Mouse (Mus musculus) cerebellum, adult 11 months (tissue): ENCODE results near the gene Lrp1.
"Not testable (repeated sequence)": the region's sequence is repeated elsewhere in the genome, so short reads cannot be mapped to it uniquely, and the experiment has no call there.

Source experiments
- DNase-seq: peaks from one replicate; pipeline ENCODE4 v3.0.0; 2022

Lrp1 gene

GRCm38 (mm10) chr10:127620406-127621190 lies at the start of gene Lrp1:
Lrp1 (minus strand) TSS chr10:127621148.
- peak; percentile 68 for DNase-seq

DNA sequence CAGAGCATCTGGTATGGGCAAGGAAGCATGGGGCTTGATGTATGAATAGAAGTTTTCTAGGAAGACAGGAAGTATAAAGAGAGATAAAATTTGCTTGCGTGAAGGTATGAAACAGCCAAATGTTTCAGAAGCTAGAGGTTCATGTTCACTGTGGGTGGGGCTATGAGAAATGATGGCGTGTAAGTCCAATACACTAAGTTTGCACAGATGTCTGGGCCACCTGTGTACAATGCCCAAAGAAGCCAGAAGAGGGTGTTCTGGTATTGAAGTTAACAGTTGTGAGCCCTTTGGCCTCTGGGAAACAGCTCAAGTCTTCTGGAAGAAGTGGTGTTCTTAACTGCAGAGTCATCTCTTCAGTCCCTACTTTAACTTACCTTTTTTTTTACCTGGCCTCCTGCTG lies 49.2 kb upstream of the Lrp1 start:
- DNase-seq, result no peak

- DNase-seq, result no peak
Observed at GRCm38 (mm10) chr10:127669170-127669569, 48.2 kb upstream of the Lrp1 start.

- peak; percentile 66 for DNase-seq
Observed at GRCm38 (mm10) chr10:127668093-127669050, 47.4 kb upstream of the Lrp1 start, which contains the start of gene Nab2. Nab2 (minus strand) TSS chr10:127668568.

- DNase-seq, result peak; percentile 67
Observed at GRCm38 (mm10) chr10:127667269-127668092, 46.5 kb upstream of the Lrp1 start.

DNA sequence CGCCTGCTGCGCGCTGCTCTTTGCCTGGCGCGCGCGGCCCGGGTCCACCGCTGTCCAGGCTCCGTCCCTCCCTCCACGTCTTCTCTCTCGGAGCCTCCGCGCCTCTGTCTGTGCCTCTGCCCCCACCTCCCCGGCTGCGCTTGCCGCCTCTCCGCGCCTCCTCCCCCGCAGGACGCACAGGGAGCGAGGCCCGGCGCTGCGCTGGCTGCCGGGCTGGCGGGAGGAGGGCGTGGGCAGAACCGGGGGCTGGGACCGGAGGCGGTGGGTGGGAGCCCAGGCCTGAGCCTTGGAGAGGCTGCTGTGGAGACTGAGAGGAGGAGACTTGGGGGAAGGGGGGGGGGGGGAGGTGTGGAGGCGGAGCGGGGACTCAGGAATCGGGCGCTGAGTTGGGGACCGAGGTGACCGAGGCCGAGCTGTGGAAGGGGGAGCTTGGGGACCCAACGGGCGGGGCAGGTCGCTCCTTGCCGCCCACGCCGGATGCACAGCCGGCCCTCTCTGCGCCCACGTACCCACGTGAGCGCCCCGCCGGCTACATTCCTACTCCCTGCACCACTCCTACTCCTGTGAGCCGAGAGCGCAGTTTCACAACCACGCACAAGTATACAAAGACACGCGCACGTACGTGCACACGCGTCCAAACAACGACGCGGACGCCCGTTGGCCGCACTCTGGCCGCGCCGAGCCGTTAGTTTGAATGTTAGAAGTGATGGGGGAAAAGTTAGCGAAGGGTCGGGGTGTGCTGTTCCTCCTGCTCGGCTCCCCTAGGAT lies 45.7 kb upstream of the Lrp1 start, which contains the start of gene Nemp1:
Nemp1 (plus strand) TSS at position 401 of the 768 bp plus-strand sequence.
- peak; percentile 84 for DNase-seq

DNA sequence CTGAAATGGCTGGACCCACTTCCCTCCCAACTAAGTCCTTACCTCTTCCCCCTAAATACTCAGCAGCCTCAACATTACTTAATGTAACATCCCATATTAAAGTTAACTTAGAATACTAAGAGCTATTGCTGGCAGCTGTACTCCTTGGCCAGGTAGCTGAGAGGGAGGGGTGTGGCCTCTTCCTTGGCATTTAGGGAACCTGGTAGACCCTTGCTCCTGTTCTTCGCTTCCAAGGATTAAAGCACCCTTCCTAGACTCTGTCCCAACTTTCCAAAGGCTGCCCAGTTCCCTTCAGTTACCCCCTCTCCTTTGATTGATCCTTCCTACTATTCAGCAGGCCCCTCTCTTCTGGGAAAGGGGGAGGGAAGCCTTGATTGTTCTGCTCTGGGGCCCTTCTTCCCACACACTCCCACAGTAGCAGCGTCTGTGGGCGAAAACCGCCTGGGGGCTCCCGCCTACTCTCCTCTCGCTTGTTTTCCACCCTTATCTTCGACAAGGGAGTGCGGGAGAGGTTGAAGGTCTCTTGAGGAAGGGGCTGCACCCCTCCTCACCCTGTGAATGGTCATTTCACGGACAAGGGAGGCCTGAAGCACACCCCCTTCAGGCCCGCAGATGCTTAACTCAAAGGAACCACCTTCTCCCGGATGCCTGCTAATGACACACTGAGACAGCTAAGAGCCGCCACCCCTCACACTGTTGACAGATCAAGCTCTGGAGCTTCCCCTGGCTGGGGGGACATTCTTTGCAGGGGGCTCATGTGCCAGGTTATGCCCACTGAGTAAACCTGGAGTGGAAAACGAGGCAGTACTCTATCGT lies 44.6 kb upstream of the Lrp1 start:
- no peak for DNase-seq

GRCm38 (mm10) chr10:127664891-127665290 lies 43.9 kb upstream of the Lrp1 start:
- DNase-seq, result no peak

- DNase-seq, result no peak
Observed at GRCm38 (mm10) chr10:127664166-127664565, 43.2 kb upstream of the Lrp1 start.

GRCm38 (mm10) chr10:127663590-127663989 lies 42.6 kb upstream of the Lrp1 start:
- no peak for DNase-seq

- peak; percentile 58 for DNase-seq
Observed at GRCm38 (mm10) chr10:127662666-127663253, 41.8 kb upstream of the Lrp1 start.

GRCm38 (mm10) chr10:127661915-127662663 lies 41.1 kb upstream of the Lrp1 start:
- peak; percentile 56 for DNase-seq

- DNase-seq, result no peak
Observed at GRCm38 (mm10) chr10:127661291-127661914, 40.5 kb upstream of the Lrp1 start.

DNA sequence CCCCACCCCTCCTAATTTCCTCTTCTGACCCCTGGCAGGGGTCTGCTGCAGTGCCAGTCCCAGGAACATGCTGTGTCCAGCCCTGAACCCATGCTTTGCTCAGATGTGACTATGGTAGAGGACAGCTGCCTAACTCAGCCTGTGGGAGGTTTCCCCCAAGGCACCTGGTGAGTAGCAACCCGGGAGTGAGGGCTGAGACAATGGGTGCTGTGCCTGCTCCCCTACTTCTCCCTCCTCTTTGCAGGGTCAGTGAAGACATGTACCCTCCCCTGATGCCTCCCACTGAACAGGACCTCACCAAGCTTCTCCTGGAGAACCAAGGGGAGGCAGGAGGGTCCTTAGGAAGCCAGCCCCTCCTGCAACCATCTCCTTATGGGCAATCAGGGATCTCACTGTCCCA lies 38.6 kb upstream of the Lrp1 start:
- DNase-seq, result no peak

DNA sequence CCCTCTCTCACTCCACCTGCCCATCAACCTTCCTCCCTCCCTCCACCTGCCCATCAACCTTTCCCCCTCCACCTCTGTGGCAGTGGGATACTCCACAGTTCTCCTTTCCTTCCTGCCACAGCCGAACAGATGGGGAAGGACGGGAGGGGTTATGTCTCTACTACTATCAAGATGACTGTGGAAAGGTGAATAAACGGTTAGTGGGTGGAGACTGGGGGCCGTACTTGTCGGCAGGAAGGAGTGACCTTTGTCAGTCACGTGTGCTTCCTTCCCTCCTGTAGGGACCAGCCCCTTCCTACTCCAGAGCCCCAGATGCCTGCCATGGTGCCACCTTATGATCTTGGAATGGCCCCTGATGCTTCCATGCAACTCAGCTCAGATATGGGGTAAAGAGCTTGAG lies 37.1 kb upstream of the Lrp1 start:
- no peak for DNase-seq

DNA sequence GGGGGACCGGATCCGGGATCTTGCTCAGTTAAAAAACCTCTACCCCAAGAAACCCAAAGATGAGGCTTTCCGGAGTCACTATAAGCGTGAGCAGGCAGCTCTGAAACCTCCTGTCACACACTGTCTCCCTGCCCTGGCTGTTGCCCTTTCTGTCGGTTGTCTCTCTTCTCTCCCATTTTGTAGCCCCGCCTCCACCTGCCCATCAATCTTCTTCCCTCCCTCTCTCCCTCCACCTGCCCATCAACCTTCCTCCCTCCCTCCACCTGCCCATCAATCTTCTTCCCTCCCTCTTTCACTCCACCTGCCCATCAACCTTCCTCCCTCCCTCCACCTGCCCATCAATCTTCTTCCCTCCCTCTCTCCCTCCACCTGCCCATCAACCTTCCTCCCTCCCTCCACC lies 36.7 kb upstream of the Lrp1 start:
- DNase-seq, result not testable (repeated sequence)

GRCm38 (mm10) chr10:127654970-127655579 lies 34.1 kb upstream of the Lrp1 start:
- no peak for DNase-seq

DNA sequence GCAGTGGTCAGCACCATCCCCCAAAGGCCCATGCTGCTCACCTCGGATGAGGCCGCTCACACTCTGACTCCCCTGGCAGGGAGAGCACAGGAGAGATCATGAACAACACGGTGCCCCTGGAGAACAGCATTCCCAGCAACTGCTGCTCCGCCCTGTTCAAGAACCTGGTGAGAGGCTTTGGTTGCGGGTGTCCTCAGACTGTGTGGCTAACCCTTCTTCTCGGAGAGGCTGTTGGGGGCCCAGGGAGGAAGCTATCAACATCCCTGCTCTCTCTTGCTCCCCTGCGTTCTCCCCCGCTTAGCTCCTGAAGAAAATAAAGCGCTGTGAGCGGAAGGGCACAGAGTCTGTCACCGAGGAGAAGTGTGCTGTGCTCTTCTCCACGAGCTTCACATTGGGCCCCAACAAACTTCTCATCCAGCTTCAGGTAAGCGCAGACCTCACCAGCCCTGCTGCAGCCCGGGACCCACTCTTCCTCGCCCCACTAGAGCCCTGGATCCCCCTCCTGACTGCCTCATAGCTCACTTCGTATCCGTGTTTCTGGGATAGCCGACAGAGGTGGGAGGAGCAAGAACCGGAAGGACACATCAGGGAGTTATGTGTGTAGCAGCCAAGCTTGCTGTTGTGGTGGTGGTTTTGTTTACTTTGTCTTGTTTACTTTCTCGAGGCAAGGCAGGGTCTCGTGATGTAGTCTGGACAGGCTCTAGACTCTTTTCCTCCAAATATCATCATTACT lies 32.1 kb upstream of the Lrp1 start:
- no peak for DNase-seq
